Mouse (Mus musculus): ENCODE results near the gene Homer2. TPM values are rescaled to one million over a fixed set of nuclear protein-coding genes. Genes with fewer than 3 reads are reported as not detected.

Gene Homer2
- polyA plus RNA-seq, 1 experiment: 10.9 TPM

GRCm38 (mm10) chr7:81706027-81706415 is 1.3 kb downstream of the Homer2 start:
- TF ChIP-seq CTCF (IDR thresholded peaks at IDR 0.05; ENCODE audit: borderline replicate concordance, insufficient read depth, low read length) (no peak), POLR2A (IDR thresholded peaks at IDR 0.05; ENCODE audit: low read depth, low read length) (no peak)
- Histone ChIP-seq H3K4me3 (ENCODE audit: insufficient read depth, low read length) (peak overlapping the region; percentile 42), H3K4me1 (ENCODE audit: control insufficient read depth, insufficient read depth, low read length) (no peaks in the 10 kb centered on the region), H3K27ac (ENCODE audit: insufficient read depth, low read length) (no peak overlapping the region)

GRCm38 (mm10) chr7:81698357-81698756 is 9.0 kb downstream of the Homer2 start:
- no peak overlapping the region for H3K4me3 ChIP-seq (ENCODE audit: insufficient read depth, low read length)
- H3K27ac ChIP-seq (ENCODE audit: insufficient read depth, low read length): no peak overlapping the region
- TF ChIP-seq CTCF (IDR thresholded peaks at IDR 0.05; ENCODE audit: borderline replicate concordance, insufficient read depth, low read length) (no peak), POLR2A (IDR thresholded peaks at IDR 0.05; ENCODE audit: low read depth, low read length) (no peak)
- H3K4me1 ChIP-seq (ENCODE audit: control insufficient read depth, insufficient read depth, low read length): no peaks in the 10 kb centered on the region

GRCm38 (mm10) chr7:81697954-81698353 is 9.4 kb downstream of the Homer2 start:
- H3K4me1 ChIP-seq (ENCODE audit: control insufficient read depth, insufficient read depth, low read length): no peaks in the 10 kb centered on the region
- TF ChIP-seq CTCF (IDR thresholded peaks at IDR 0.05; ENCODE audit: borderline replicate concordance, insufficient read depth, low read length) (no peak), POLR2A (IDR thresholded peaks at IDR 0.05; ENCODE audit: low read depth, low read length) (no peak)
- no peak overlapping the region for H3K4me3 ChIP-seq (ENCODE audit: insufficient read depth, low read length)
- no peak overlapping the region for H3K27ac ChIP-seq (ENCODE audit: insufficient read depth, low read length)

- H3K4me3 ChIP-seq (ENCODE audit: insufficient read depth, low read length): no peak overlapping the region
- TF ChIP-seq CTCF (IDR thresholded peaks at IDR 0.05; ENCODE audit: borderline replicate concordance, insufficient read depth, low read length): no peak
- TF ChIP-seq POLR2A (IDR thresholded peaks at IDR 0.05; ENCODE audit: low read depth, low read length): no peak
- no peak overlapping the region for H3K27ac ChIP-seq (ENCODE audit: insufficient read depth, low read length)
- H3K4me1 ChIP-seq (ENCODE audit: control insufficient read depth, insufficient read depth, low read length): no peaks in the 10 kb centered on the region
These were observed 11.4 kb downstream of the Homer2 start for GRCm38 (mm10) chr7:81695763-81696533.

GRCm38 (mm10) chr7:81691067-81691466 is 16.3 kb downstream of the Homer2 start:
- H3K4me3 ChIP-seq (ENCODE audit: insufficient read depth, low read length): no peak overlapping the region
- H3K27ac ChIP-seq (ENCODE audit: insufficient read depth, low read length): no peak overlapping the region
- no peaks in the 10 kb centered on the region for H3K4me1 ChIP-seq (ENCODE audit: control insufficient read depth, insufficient read depth, low read length)
- TF ChIP-seq CTCF (IDR thresholded peaks at IDR 0.05; ENCODE audit: borderline replicate concordance, insufficient read depth, low read length) (no peak), POLR2A (IDR thresholded peaks at IDR 0.05; ENCODE audit: low read depth, low read length) (no peak)

GRCm38 (mm10) chr7:81689116-81689681 is 18.1 kb downstream of the Homer2 start:
- TF ChIP-seq POLR2A (IDR thresholded peaks at IDR 0.05; ENCODE audit: low read depth, low read length): no peak
- TF ChIP-seq CTCF (IDR thresholded peaks at IDR 0.05; ENCODE audit: borderline replicate concordance, insufficient read depth, low read length): no peak
- no peaks in the 10 kb centered on the region for H3K4me1 ChIP-seq (ENCODE audit: control insufficient read depth, insufficient read depth, low read length)
- no peak overlapping the region for H3K27ac ChIP-seq (ENCODE audit: insufficient read depth, low read length)
- no peak overlapping the region for H3K4me3 ChIP-seq (ENCODE audit: insufficient read depth, low read length)

- TF ChIP-seq POLR2A (IDR thresholded peaks at IDR 0.05; ENCODE audit: low read depth, low read length) (no peak), CTCF (IDR thresholded peaks at IDR 0.05; ENCODE audit: borderline replicate concordance, insufficient read depth, low read length) (no peak)
- Histone ChIP-seq H3K27ac (ENCODE audit: insufficient read depth, low read length) (no peak overlapping the region), H3K4me3 (ENCODE audit: insufficient read depth, low read length) (no peak overlapping the region)
These were observed 18.9 kb downstream of the Homer2 start for GRCm38 (mm10) chr7:81688378-81688777.

GRCm38 (mm10) chr7:81687684-81688316 is 19.5 kb downstream of the Homer2 start:
- Histone ChIP-seq H3K27ac (ENCODE audit: insufficient read depth, low read length) (no peak overlapping the region), H3K4me3 (ENCODE audit: insufficient read depth, low read length) (no peak overlapping the region)
- TF ChIP-seq CTCF (IDR thresholded peaks at IDR 0.05; ENCODE audit: borderline replicate concordance, insufficient read depth, low read length) (no peak), POLR2A (IDR thresholded peaks at IDR 0.05; ENCODE audit: low read depth, low read length) (no peak)

More at GRCm38 (mm10) chr7:81688378-81688777, 18.9 kb downstream of the Homer2 start:
- H3K4me1 ChIP-seq (ENCODE audit: control insufficient read depth, insufficient read depth, low read length): no peaks in the 10 kb centered on the region

GRCm38 (mm10) chr7:81685375-81685774 is 22.0 kb downstream of the Homer2 start:
- H3K4me1 ChIP-seq (ENCODE audit: control insufficient read depth, insufficient read depth, low read length): no peaks in the 10 kb centered on the region
- H3K27ac ChIP-seq (ENCODE audit: insufficient read depth, low read length): no peak overlapping the region
- no peak overlapping the region for H3K4me3 ChIP-seq (ENCODE audit: insufficient read depth, low read length)
- TF ChIP-seq CTCF (IDR thresholded peaks at IDR 0.05; ENCODE audit: borderline replicate concordance, insufficient read depth, low read length): no peak
- no peak for TF ChIP-seq POLR2A (IDR thresholded peaks at IDR 0.05; ENCODE audit: low read depth, low read length)

More at GRCm38 (mm10) chr7:81687684-81688316, 19.5 kb downstream of the Homer2 start:
- no peaks in the 10 kb centered on the region for H3K4me1 ChIP-seq (ENCODE audit: control insufficient read depth, insufficient read depth, low read length)
